Mouse (Mus musculus): ENCODE measurements around the gene Pinlyp. TPM values are rescaled to one million over a fixed set of nuclear protein-coding genes. Genes with fewer than 3 reads are reported as not detected.
A peak's percentile ranks its signal among the peaks of the same experiment; 100 is the strongest.

Gene Pinlyp
- polyA plus RNA-seq, 1 experiment from 2014 or later, result 62.9 TPM

DNA sequence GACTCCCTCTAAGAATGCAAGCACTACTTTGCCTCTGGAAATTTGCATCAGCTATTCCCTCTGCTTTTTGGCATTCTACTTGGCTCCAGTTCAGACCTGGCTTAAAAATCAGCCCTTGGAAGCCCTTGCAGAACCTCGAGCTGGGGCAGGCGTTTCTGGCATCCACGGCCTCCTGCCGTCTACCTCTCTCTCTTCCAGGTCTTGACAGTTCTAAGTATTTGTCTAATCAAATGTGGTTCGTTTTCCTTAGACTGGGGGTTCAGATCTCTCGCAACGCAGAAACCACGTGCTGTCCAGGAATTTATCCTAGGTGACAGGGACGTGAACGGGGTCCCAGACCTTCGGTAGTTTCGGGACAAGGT, 39.5 kb downstream of the Pinlyp start:
- Histone ChIP-seq H3K4me3 (ENCODE audit: low read depth, low read length) (peak overlapping the region; percentile 68), H3K27me3 (ENCODE audit: control insufficient read depth, insufficient read depth, low read length) (no peaks in the 10 kb centered on the region), H3K27ac (replicated peaks) (peak overlapping the region; percentile 98), H3K9me3 (ENCODE audit: control insufficient read depth, low read length) (no peaks in the 10 kb centered on the region), H3K4me2 (replicated peaks; ENCODE audit: low read depth) (peak overlapping the region; percentile 91), H3K4me1 (replicated peaks; ENCODE audit: control insufficient read depth, insufficient read depth) (no peaks in the 10 kb centered on the region), H3K36me3 (ENCODE audit: control insufficient read depth, insufficient read depth, low read length) (no peaks in the 10 kb centered on the region), H3K9ac (ENCODE audit: low read length) (peak overlapping the region; percentile 95)
- ATAC-seq (ENCODE audit: low FRiP score, low TSS enrichment) (peak; percentile 8; the same call in 1 of the 2 replicates), DNase-seq (ENCODE audit: low spot score) (peak; percentile 31)
- WGBS, result under 1% methylated on average over 12 of the region's 12 CpGs
- TF ChIP-seq EP300 (optimal IDR thresholded peaks at IDR 0.05), result no peak
- TF ChIP-seq CTCF (IDR thresholded peaks at IDR 0.05; ENCODE audit: low read depth), result no peak

DNA sequence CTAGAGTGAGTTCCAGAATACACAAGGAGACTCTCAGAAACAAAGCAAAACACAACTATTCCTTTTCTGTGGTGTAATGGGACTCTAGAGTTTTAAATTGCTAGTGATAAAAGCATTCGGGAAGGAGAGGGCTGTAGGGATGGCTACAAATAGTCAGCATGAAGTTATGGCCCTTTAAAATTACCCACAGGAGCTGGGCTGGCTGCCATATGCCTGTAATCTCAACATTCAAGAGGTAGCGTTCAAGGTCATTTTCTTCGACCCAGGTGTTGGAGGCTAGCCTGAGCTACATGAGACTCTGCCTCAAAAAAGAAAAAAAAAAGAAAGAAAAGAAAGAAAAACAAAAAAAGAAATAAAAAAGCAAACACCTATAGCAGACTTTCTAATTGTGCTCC, 39.9 kb downstream of the Pinlyp start:
- no peaks in the 10 kb centered on the region for H3K4me1 ChIP-seq (replicated peaks; ENCODE audit: control insufficient read depth, insufficient read depth)
- ATAC-seq (ENCODE audit: low FRiP score, low TSS enrichment) (no peak), DNase-seq (ENCODE audit: low spot score) (no peak)
- no peak for TF ChIP-seq CTCF (IDR thresholded peaks at IDR 0.05; ENCODE audit: low read depth)
- no peak for TF ChIP-seq EP300 (optimal IDR thresholded peaks at IDR 0.05)
- peak overlapping the region; percentile 98; the same call in 1 of the 2 replicates for H3K27ac ChIP-seq (replicated peaks)
- peak overlapping the region; percentile 95; the same call in 1 of the 2 replicates for H3K9ac ChIP-seq (ENCODE audit: low read length)
- 16% methylated on average over 3 of the region's 3 CpGs for WGBS
- H3K4me3 ChIP-seq (ENCODE audit: low read depth, low read length), result peak overlapping the region; percentile 68; the same call in 1 of the 2 replicates
- H3K36me3 ChIP-seq (ENCODE audit: control insufficient read depth, insufficient read depth, low read length), result no peaks in the 10 kb centered on the region
- no peaks in the 10 kb centered on the region for H3K27me3 ChIP-seq (ENCODE audit: control insufficient read depth, insufficient read depth, low read length)
- no peaks in the 10 kb centered on the region for H3K9me3 ChIP-seq (ENCODE audit: control insufficient read depth, low read length)
- peak overlapping the region; percentile 91 for H3K4me2 ChIP-seq (replicated peaks; ENCODE audit: low read depth)

DNA sequence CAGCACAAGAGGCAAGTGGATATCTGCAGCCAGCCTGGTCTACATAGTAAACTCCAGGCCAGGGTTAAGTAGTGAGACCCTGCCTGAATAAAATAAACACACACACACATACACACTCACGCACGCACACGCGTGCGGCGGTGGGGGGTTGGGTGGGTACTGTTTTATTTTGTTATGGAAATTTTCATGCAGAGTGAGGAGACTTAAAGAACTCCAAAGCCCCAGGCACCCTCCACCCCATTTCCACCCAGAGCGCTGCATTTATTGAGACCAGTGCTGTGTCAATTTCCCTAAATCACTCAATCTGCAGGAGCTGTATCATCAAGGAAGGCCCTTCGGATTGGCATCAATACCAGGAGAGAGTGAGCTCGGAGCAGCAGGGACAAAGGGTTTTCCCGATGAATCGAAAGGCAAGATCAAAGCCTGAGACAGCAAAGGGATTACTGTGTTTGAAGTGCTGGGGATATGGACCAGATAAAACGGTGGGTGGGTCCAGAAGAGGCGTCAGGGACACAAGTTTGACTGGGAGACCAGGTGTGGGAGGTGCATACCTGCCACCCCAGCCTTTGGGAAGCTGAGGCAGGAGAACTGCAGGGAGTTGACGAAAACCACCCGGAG, 40.4 kb downstream of the Pinlyp start:
- H3K36me3 ChIP-seq (ENCODE audit: control insufficient read depth, insufficient read depth, low read length), result no peaks in the 10 kb centered on the region
- ATAC-seq (ENCODE audit: low FRiP score, low TSS enrichment), result no peak
- peak overlapping the region; percentile 91; the same call in 1 of the 2 replicates for H3K4me2 ChIP-seq (replicated peaks; ENCODE audit: low read depth)
- no peak overlapping the region for H3K27ac ChIP-seq (replicated peaks)
- DNase-seq (ENCODE audit: low spot score), result no peak
- TF ChIP-seq CTCF (IDR thresholded peaks at IDR 0.05; ENCODE audit: low read depth), result no peak
- no peak for TF ChIP-seq EP300 (optimal IDR thresholded peaks at IDR 0.05)
- H3K9ac ChIP-seq (ENCODE audit: low read length), result no peak overlapping the region
- H3K4me1 ChIP-seq (replicated peaks; ENCODE audit: control insufficient read depth, insufficient read depth), result no peaks in the 10 kb centered on the region
- no peaks in the 10 kb centered on the region for H3K9me3 ChIP-seq (ENCODE audit: control insufficient read depth, low read length)
- no peak overlapping the region for H3K4me3 ChIP-seq (ENCODE audit: low read depth, low read length)
- no peaks in the 10 kb centered on the region for H3K27me3 ChIP-seq (ENCODE audit: control insufficient read depth, insufficient read depth, low read length)
- WGBS, result 43% methylated on average over 15 of the region's 15 CpGs

DNA sequence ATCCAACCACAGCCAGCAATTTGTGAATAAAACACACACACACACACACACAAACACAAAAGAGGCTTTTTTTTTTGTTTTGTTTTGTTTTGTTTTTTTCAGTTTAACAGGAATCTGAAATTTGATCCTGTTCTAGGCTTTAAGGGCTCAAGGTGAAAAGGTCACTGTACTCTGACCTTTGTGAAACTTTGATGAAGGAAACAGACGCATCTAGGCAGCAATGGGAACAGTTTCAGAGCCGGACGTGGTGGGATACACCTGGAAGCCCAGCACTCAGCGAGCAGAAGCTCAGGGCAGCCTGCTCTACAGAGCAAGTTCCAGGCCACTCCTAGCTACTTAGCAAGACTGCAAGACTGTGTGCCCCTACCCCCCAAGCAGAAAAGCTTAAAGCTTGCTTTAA, 41.0 kb downstream of the Pinlyp start:
- WGBS, result 36% methylated on average over 4 of the region's 4 CpGs

DNA sequence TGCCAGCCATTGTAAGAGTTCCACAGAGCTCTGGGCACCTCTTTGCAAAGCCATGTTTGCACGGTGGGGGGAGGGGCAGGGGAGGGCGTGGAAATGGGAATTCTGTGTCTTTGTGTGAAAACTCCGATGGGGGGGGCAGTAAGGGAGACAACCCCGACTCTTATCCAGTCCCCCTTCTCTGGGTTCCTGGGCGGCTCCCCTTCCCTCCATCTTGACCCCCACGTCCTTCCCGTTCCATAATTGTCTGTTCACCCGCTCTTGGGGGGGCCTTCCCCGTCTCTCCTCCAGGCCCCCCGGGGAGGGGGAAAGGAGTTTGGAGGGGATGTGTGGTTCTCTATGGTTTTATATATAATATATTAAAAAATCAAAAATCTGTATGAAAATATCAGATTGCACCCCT, 41.9 kb downstream of the Pinlyp start:
- H3K4me2 ChIP-seq (replicated peaks; ENCODE audit: low read depth), result no peak overlapping the region
- no peak for TF ChIP-seq CTCF (IDR thresholded peaks at IDR 0.05; ENCODE audit: low read depth)
- no peak for TF ChIP-seq EP300 (optimal IDR thresholded peaks at IDR 0.05)
- no peak overlapping the region for H3K27ac ChIP-seq (replicated peaks)
- ATAC-seq (ENCODE audit: low FRiP score, low TSS enrichment), result no peak
- WGBS, result 16% methylated on average over 8 of the region's 10 CpGs
- no peak overlapping the region for H3K4me3 ChIP-seq (ENCODE audit: low read depth, low read length)
- no peaks in the 10 kb centered on the region for H3K27me3 ChIP-seq (ENCODE audit: control insufficient read depth, insufficient read depth, low read length)
- H3K4me1 ChIP-seq (replicated peaks; ENCODE audit: control insufficient read depth, insufficient read depth), result no peaks in the 10 kb centered on the region; the same call in 1 of the 2 replicates
- no peak for DNase-seq (ENCODE audit: low spot score)
- H3K9ac ChIP-seq (ENCODE audit: low read length), result no peak overlapping the region
- no peaks in the 10 kb centered on the region for H3K9me3 ChIP-seq (ENCODE audit: control insufficient read depth, low read length)
- H3K36me3 ChIP-seq (ENCODE audit: control insufficient read depth, insufficient read depth, low read length), result no peaks in the 10 kb centered on the region

More for the DNA sequence above, 41.0 kb downstream of the Pinlyp start:
- no peaks in the 10 kb centered on the region for H3K4me1 ChIP-seq (replicated peaks; ENCODE audit: control insufficient read depth, insufficient read depth)
- H3K9me3 ChIP-seq (ENCODE audit: control insufficient read depth, low read length), result no peaks in the 10 kb centered on the region
- TF ChIP-seq CTCF (IDR thresholded peaks at IDR 0.05; ENCODE audit: low read depth), result no peak
- TF ChIP-seq EP300 (optimal IDR thresholded peaks at IDR 0.05), result no peak
- no peak overlapping the region for H3K4me3 ChIP-seq (ENCODE audit: low read depth, low read length)
- no peak overlapping the region for H3K9ac ChIP-seq (ENCODE audit: low read length)
- no peak overlapping the region for H3K4me2 ChIP-seq (replicated peaks; ENCODE audit: low read depth)
- H3K27ac ChIP-seq (replicated peaks), result no peak overlapping the region
- no peaks in the 10 kb centered on the region for H3K27me3 ChIP-seq (ENCODE audit: control insufficient read depth, insufficient read depth, low read length)
- no peaks in the 10 kb centered on the region for H3K36me3 ChIP-seq (ENCODE audit: control insufficient read depth, insufficient read depth, low read length)
- ATAC-seq (ENCODE audit: low FRiP score, low TSS enrichment) (no peak), DNase-seq (ENCODE audit: low spot score) (no peak)

DNA sequence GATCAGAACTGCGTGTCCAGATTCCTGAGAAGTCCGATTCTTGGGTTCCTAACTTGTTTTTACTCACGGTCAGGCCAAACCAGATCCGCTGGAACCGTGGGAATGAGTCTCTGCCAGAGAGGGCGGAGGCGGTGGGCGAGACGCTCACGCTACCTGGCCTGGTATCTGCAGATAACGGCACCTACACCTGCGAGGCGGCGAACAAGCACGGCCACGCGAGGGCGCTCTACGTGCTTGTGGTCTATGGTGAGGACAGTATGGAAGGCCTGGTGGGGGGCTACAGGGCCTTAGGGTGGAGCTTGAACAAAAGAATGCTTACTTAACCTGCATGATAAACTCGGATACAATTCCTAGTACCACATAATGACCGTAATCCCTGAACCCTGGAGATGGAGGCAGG, 44.4 kb downstream of the Pinlyp start:
- 49% methylated on average over 21 of the region's 21 CpGs for WGBS

More for the DNA sequence above, 44.4 kb downstream of the Pinlyp start:
- Histone ChIP-seq H3K36me3 (ENCODE audit: control insufficient read depth, insufficient read depth, low read length) (no peaks in the 10 kb centered on the region), H3K4me1 (replicated peaks; ENCODE audit: control insufficient read depth, insufficient read depth) (no peaks in the 10 kb centered on the region; the same call in 1 of the 2 replicates), H3K27me3 (ENCODE audit: control insufficient read depth, insufficient read depth, low read length) (no peaks in the 10 kb centered on the region), H3K9me3 (ENCODE audit: control insufficient read depth, low read length) (no peaks in the 10 kb centered on the region), H3K27ac (replicated peaks) (no peak overlapping the region), H3K4me3 (ENCODE audit: low read depth, low read length) (no peak overlapping the region), H3K4me2 (replicated peaks; ENCODE audit: low read depth) (no peak overlapping the region), H3K9ac (ENCODE audit: low read length) (no peak overlapping the region)
- TF ChIP-seq CTCF (IDR thresholded peaks at IDR 0.05; ENCODE audit: low read depth) (peak; percentile 63), EP300 (optimal IDR thresholded peaks at IDR 0.05) (no peak)
- ATAC-seq (ENCODE audit: low FRiP score, low TSS enrichment), result no peak
- DNase-seq (ENCODE audit: low spot score), result peak; percentile 47
